Mouse (Mus musculus) heart, adult 2 months (tissue): Measurements from ENCODE around the gene Dpep1. TPM values are rescaled to one million over a fixed set of nuclear protein-coding genes. Genes with fewer than 3 reads are reported as not detected.

Experiments used
- DNase-seq, 2 experiments: peaks; one replicate each; pipeline ENCODE4 v3.0.0; 2021
- H3K27ac ChIP-seq: fragments of 200-600 bp; 2 replicates; pipeline ENCODE4 v1.8.1; 2022
- H3K27me3 ChIP-seq: fragments of 200-500 bp; 2 replicates; pipeline ENCODE4 v1.6.1; 2012; ENCODE audit warnings: mild to moderate bottlenecking, low read length, inconsistent platforms, mixed read lengths; ENCODE audit not compliant: control insufficient read depth, insufficient read depth
- H3K36me3 ChIP-seq: fragments of 200-500 bp; 2 replicates; pipeline ENCODE4 v1.6.1; 2012; ENCODE audit warnings: low read length, inconsistent platforms; ENCODE audit not compliant: control insufficient read depth, insufficient read depth
- H3K4me1 ChIP-seq: fragments of 200-500 bp; 2 replicates; pipeline ENCODE4 v1.6.1; 2011; ENCODE audit warnings: low read length; ENCODE audit not compliant: control insufficient read depth, insufficient read depth
- H3K4me3 ChIP-seq: fragments of 200-600 bp; 2 replicates; pipeline ENCODE4 v1.8.1; 2022
- H3K79me2 ChIP-seq: fragments of 200-500 bp; replicated peaks from 2 replicates; pipeline ENCODE4 v1.6.1; 2012; ENCODE audit warnings: mild to moderate bottlenecking, inconsistent platforms, low read length, moderate library complexity, mixed read lengths; ENCODE audit not compliant: control insufficient read depth, insufficient read depth
- H3K9ac ChIP-seq: fragments of 200-500 bp; 2 replicates; pipeline ENCODE4 v1.6.1; 2012; ENCODE audit warnings: low read depth, mild to moderate bottlenecking, control low read depth, inconsistent platforms, low read length, mixed read lengths
- CTCF ChIP-seq: fragments of 200-600 bp; IDR thresholded peaks from 2 replicates; pipeline ENCODE4 v1.8.1; 2022; ENCODE audit warnings: antibody characterized with exemption, mild to moderate bottlenecking, moderate library complexity
- EP300 ChIP-seq: fragments of 200-500 bp; IDR thresholded peaks from 2 replicates; pipeline ENCODE4 v1.6.1; 2011; ENCODE audit warnings: low read depth, low read length, control low read depth; ENCODE audit not compliant: insufficient read depth
- POLR2A ChIP-seq: fragments of 200-500 bp; IDR thresholded peaks from 2 replicates; pipeline ENCODE4 v1.6.1; 2011; ENCODE audit warnings: mild to moderate bottlenecking, low read depth, low read length, control low read depth; ENCODE audit not compliant: insufficient read depth
- WGBS: fragments of 180-500 bp; shearing (Covaris S2); methylation state at CpG from one replicate; pipeline ENCODE4 v1.1.7; 2018; 5-methylcytosine and 5-hydroxymethylcytosine counted together
- intact Hi-C: fragments of 180-260 bp; cut with DNase I; formaldehyde crosslinking; loops from one replicate; pipeline ENCODE4 v1.15.1; 2025
- polyA plus RNA-seq: library from polyadenylated mRNA; depleted of rRNA; stranded (reverse); fragments of >200 nt; gene quantifications from 2 replicates; pipeline ENCODE4 v1.2.3, GENCODE M21; 2012; rRNA removed
- total RNA-seq, 2 experiments: library from RNA; stranded (reverse); gene quantifications; 2 replicates each; pipeline ENCODE4 v1.2.3; 2021

Gene Dpep1
- total and polyA plus RNA-seq, 3 experiments: 35.4 to 80.1 (median 55.0) TPM

DNA sequence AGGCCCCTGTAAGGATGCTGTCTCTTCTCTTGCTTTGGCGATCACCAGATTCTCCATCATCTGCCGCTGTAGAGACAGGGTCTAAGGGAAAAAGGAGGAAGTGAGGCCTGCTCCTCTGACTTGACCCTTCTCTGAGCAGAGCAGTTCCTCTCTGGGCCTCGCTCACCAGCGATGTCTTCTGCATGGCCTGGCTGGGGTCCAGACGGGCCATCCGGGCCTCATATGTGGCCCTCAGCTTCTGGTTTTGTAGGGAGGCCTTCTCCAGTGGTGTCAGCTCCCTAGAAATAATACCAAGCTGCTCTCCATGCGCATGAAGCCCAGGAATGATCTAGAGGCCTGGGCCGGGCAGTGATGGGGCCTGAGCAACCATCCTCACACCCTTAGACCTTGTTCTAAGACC, 62.6 kb downstream of the Dpep1 start:
- H3K4me1 ChIP-seq: no peaks in the 10 kb centered on the region
- intact Hi-C loops: no loop called here
- WGBS: 86% methylated on average over 8 of the region's 8 CpGs

DNA sequence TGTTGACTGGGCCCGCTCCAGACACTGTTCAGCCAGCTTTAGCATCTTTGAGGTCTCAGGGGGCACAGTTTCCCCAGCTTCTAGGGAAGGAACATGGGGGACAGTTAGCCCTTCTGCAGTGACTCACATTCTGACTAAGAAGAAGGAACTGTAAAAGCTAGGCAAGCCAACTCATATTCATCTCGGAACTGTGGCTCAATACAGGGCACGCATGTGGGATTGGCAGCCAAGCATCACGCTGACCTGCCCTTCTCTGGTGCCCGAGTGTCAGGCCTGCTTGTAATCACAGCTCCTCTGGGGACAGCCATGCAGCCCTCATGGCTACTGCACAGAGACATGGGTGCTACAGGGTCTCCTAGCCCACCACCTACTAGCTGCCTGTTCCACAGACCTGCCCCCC, 64.9 kb downstream of the Dpep1 start:
- H3K36me3 ChIP-seq: no peaks in the 10 kb centered on the region
- no peak overlapping the region for H3K4me3 ChIP-seq
- H3K79me2 ChIP-seq: no peaks in the 10 kb centered on the region
- no peak overlapping the region for H3K27ac ChIP-seq
- TF ChIP-seq EP300: no peak
- TF ChIP-seq POLR2A: no peak
- no peak for TF ChIP-seq CTCF
- no peaks in the 10 kb centered on the region for H3K27me3 ChIP-seq
- 89% methylated on average over 5 of the region's 5 CpGs for WGBS
- H3K9ac ChIP-seq: no peak overlapping the region
- DNase-seq: no peak
- peaks cover 3% of the 10 kb centered on the region for H3K4me1 ChIP-seq
- intact Hi-C loops: loop anchor here (5.0 kb wide), 1 partner anchor 121 kb away; the partner anchor contains the start of gene Tcf25

More for the DNA sequence above, 62.6 kb downstream of the Dpep1 start:
- no peak overlapping the region for H3K27ac ChIP-seq
- no peak overlapping the region for H3K4me3 ChIP-seq
- no peaks in the 10 kb centered on the region for H3K36me3 ChIP-seq
- no peak overlapping the region for H3K9ac ChIP-seq
- H3K79me2 ChIP-seq: no peaks in the 10 kb centered on the region
- H3K27me3 ChIP-seq: no peaks in the 10 kb centered on the region
- peak in 1 of 2 experiments; percentile 55 for DNase-seq
- TF ChIP-seq POLR2A: no peak
- no peak for TF ChIP-seq CTCF
- no peak for TF ChIP-seq EP300

Other genes starting within 250 kb of the Dpep1 start
- gene Ankrd11, start 144.0 kb upstream of the Dpep1 start, total RNA-seq: 10 to 100 TPM; 68.0 to 76.3 TPM
- 34.4 and 48.3 TPM in 2 replicates for gene Ankrd11, start 144.0 kb upstream of the Dpep1 start, polyA plus RNA-seq
- 10 to 100 TPM; 74.4 to 88.2 TPM for gene Spg7, start 123.3 kb upstream of the Dpep1 start, total RNA-seq
- gene Spg7, start 123.3 kb upstream of the Dpep1 start, polyA plus RNA-seq: 95.9 and 113 TPM in 2 replicates
- 100 to 1,000 TPM; 418 to 463 TPM for gene Rpl13, start 83.9 kb upstream of the Dpep1 start, total RNA-seq
- gene Rpl13, start 83.9 kb upstream of the Dpep1 start, polyA plus RNA-seq: 440 and 616 TPM in 2 replicates
- under 1 TPM; 0.18 to 0.91 TPM for gene Cpne7, start 68.9 kb upstream of the Dpep1 start, total RNA-seq
- 0.91 and 1.7 TPM in 2 replicates for gene Cpne7, start 68.9 kb upstream of the Dpep1 start, polyA plus RNA-seq
- under 1 TPM; 0.27 to 0.91 TPM for gene Sult5a1, start 27.9 kb upstream of the Dpep1 start, total RNA-seq
- 2.3 and 5.3 TPM in 2 replicates for gene Sult5a1, start 27.9 kb upstream of the Dpep1 start, polyA plus RNA-seq
- 10 to 100 TPM; 56.3 to 58.3 TPM for gene Chmp1a, start 26.5 kb downstream of the Dpep1 start, total RNA-seq
- gene Chmp1a, start 26.5 kb downstream of the Dpep1 start, polyA plus RNA-seq: 63.9 and 81.4 TPM in 2 replicates
- 10 to 100 TPM; 25.6 to 29.4 TPM for gene Spata33, start 26.6 kb downstream of the Dpep1 start, total RNA-seq
- gene Spata33, start 26.6 kb downstream of the Dpep1 start, polyA plus RNA-seq: 16.2 and 16.4 TPM in 2 replicates
- 10 to 100 TPM; 18.4 to 22.9 TPM for gene Cdk10, start 38.6 kb downstream of the Dpep1 start, total RNA-seq
- 32.4 and 37.0 TPM in 2 replicates for gene Cdk10, start 38.6 kb downstream of the Dpep1 start, polyA plus RNA-seq
- 1 to 10 TPM; 6.0 to 7.5 TPM for gene Spata2l, start 50.0 kb downstream of the Dpep1 start, total RNA-seq
- 6.7 and 7.0 TPM in 2 replicates for gene Spata2l, start 50.0 kb downstream of the Dpep1 start, polyA plus RNA-seq
- gene Zfp276, start 68.0 kb downstream of the Dpep1 start, total RNA-seq: 10 to 100 TPM in 1 of 2 experiments, 1 to 10 TPM in 1; 9.3 to 11.2 TPM
- gene Zfp276, start 68.0 kb downstream of the Dpep1 start, polyA plus RNA-seq: 16.1 and 20.5 TPM in 2 replicates
- gene Vps9d1, start 68.1 kb downstream of the Dpep1 start, total RNA-seq: 10 to 100 TPM; 22.6 to 34.3 TPM
- 44.0 and 52.1 TPM in 2 replicates for gene Vps9d1, start 68.1 kb downstream of the Dpep1 start, polyA plus RNA-seq
- gene Fanca, start 132.3 kb downstream of the Dpep1 start, total RNA-seq: 1 to 10 TPM; 5.3 to 6.2 TPM
- gene Fanca, start 132.3 kb downstream of the Dpep1 start, polyA plus RNA-seq: 3.9 and 4.6 TPM in 2 replicates
- gene Spire2, start 146.5 kb downstream of the Dpep1 start, total RNA-seq: under 1 TPM; 0.11 to 0.26 TPM
- gene Spire2, start 146.5 kb downstream of the Dpep1 start, polyA plus RNA-seq: 0.29 and 0.53 TPM in 2 replicates
- gene Tcf25, start 187.5 kb downstream of the Dpep1 start, total RNA-seq: 100 to 1,000 TPM; 125 to 134 TPM
- 137 and 147 TPM in 2 replicates for gene Tcf25, start 187.5 kb downstream of the Dpep1 start, polyA plus RNA-seq
- not detected for gene Mc1r, start 220.9 kb downstream of the Dpep1 start, total RNA-seq
- not detected in 2 replicates for gene Mc1r, start 220.9 kb downstream of the Dpep1 start, polyA plus RNA-seq
- under 1 TPM in 1 of 2 experiments, not detected in 1; 0.59 TPM for gene Tubb3, start 225.2 kb downstream of the Dpep1 start, total RNA-seq
- 4.6 and 6.2 TPM in 2 replicates for gene Tubb3, start 225.2 kb downstream of the Dpep1 start, polyA plus RNA-seq
- 10 to 100 TPM; 56.4 to 63.4 TPM for gene Def8, start 237.3 kb downstream of the Dpep1 start, total RNA-seq
- 48.1 and 54.7 TPM in 2 replicates for gene Def8, start 237.3 kb downstream of the Dpep1 start, polyA plus RNA-seq